Mouse (Mus musculus): ENCODE data around the gene Cebpa. TPM values are rescaled to one million over a fixed set of nuclear protein-coding genes. Genes with fewer than 3 reads are reported as not detected.

The Cebpa gene
- total and polyA plus RNA-seq, 2 experiments from 2014 or later = 1.1 to 8.3 TPM

DNA sequence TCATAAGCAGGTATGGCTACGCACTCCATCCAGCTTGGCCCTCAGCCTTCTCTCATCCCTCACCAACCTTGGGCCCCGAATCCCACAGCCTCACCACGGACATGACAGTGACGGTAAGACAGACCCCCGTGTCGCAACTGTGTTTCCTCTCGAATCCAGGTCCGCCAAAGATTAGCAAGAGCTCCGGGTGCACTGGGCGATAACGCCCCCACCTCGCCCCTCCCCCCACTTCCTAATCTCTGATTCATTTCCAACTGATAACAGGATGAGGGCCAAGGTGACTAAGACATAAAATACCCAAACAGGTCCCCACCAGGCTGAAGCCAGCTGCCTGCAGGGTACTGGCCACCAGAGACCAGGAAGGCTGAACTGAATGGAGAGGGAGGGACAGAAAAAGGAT lies 35.4 kb downstream of the Cebpa start:
- Histone ChIP-seq H3K27ac (no peak overlapping the region), H3K9me3 (ENCODE audit: low read length) (0 out of 2 replicates have a peak, but pooled peaks cover 4% of the 10 kb centered on the region), H3K9ac (replicated peaks; ENCODE audit: low read length) (no peak overlapping the region), H3K4me3 (ENCODE audit: low read length) (no peak overlapping the region), H3K4me2 (ENCODE audit: low read depth, low read length) (no peak overlapping the region), H3K27me3 (ENCODE audit: insufficient read depth, low read length) (no peaks in the 10 kb centered on the region), H3K36me3 (ENCODE audit: insufficient read depth, low read length) (no peaks in the 10 kb centered on the region), H3K4me1 (ENCODE audit: insufficient read depth, low read length) (no peaks in the 10 kb centered on the region)
- ATAC-seq (no peak), DNase-seq (ENCODE audit: low spot score) (no peak)
- WGBS = 84% methylated on average over 12 of the region's 12 CpGs
- no peak for TF ChIP-seq CTCF (IDR thresholded peaks at IDR 0.05; ENCODE audit: low read depth)

DNA sequence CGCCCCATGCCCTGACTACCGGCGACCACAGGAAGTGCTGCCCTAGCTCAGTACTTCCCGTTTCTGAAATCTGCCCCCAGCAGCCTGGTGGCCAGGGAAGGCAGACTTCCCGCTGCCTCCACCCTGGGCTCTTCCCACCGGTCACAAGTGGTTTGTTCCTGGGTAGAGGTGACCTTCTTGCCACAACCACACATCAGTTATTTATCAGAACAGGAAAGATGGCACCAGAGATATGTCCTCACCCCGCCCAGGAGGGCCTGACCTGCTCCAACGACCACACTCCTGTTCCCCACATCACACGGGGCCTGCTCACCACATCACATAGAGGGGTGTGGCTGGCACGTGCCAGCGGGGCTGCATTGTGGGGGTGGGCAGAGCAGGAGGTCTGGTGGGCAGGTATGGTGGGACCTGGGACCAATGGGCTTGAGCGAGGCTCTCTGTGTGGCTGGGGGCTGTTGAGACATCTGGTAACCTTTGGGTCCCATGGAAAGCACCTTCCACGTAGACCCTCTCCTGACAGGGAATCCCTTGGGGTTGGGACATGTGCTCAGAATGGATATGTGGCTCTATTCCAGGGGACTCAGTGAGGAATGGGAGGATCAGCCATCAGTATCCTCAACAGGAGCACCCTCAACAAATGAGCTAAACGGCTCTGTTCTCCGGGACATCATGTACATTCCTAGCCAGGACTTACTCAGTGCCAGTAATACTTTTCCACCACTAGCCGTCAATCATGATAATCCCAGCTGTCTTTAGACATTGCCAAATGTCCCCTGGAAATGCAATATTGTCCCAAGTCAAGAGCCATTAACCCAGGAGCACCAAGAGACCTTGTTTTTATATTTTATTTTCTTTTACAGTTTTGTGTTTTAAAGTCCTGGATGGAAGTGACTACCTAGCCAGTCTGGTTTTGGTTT lies 37.7 kb downstream of the Cebpa start:
- Histone ChIP-seq H3K4me1 (ENCODE audit: insufficient read depth, low read length) (no peaks in the 10 kb centered on the region), H3K36me3 (ENCODE audit: insufficient read depth, low read length) (no peaks in the 10 kb centered on the region), H3K4me2 (ENCODE audit: low read depth, low read length) (no peak overlapping the region), H3K4me3 (ENCODE audit: low read length) (no peak overlapping the region), H3K9ac (replicated peaks; ENCODE audit: low read length) (no peak overlapping the region), H3K27me3 (ENCODE audit: insufficient read depth, low read length) (no peaks in the 10 kb centered on the region), H3K27ac (no peak overlapping the region), H3K9me3 (ENCODE audit: low read length) (0 out of 2 replicates have a peak, but pooled peaks cover 4% of the 10 kb centered on the region)
- DNase-seq (ENCODE audit: low spot score) (no peak), ATAC-seq (no peak)
- WGBS = 71% methylated on average over 16 of the region's 16 CpGs
- no peak for TF ChIP-seq CTCF (IDR thresholded peaks at IDR 0.05; ENCODE audit: low read depth)

DNA sequence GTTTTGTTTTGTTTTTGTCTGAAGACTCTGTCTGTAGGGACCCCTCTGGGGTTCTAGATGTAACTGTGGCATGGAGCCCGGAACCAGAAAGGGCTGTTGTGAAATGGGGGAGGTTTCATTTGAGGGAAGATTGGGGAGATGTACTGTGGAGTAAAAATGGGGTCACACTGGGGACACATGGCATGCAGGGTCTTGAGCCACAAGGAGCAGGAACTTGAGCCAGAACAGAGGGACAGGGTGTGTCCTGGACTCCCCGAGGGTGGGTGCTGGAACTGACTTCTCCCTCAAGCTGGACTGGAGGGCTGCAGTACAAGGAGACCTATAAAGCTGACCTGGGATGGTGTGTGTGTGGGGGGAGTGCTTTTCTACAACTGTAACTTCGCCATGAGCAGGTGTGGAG lies 38.4 kb downstream of the Cebpa start:
- Histone ChIP-seq H3K27me3 (ENCODE audit: insufficient read depth, low read length) (no peaks in the 10 kb centered on the region), H3K36me3 (ENCODE audit: insufficient read depth, low read length) (no peaks in the 10 kb centered on the region), H3K27ac (no peak overlapping the region), H3K4me3 (ENCODE audit: low read length) (no peak overlapping the region), H3K9me3 (ENCODE audit: low read length) (0 out of 2 replicates have a peak, but pooled peaks cover 4% of the 10 kb centered on the region), H3K4me2 (ENCODE audit: low read depth, low read length) (no peak overlapping the region), H3K9ac (replicated peaks; ENCODE audit: low read length) (no peak overlapping the region), H3K4me1 (ENCODE audit: insufficient read depth, low read length) (no peaks in the 10 kb centered on the region)
- TF ChIP-seq CTCF (IDR thresholded peaks at IDR 0.05; ENCODE audit: low read depth) = no peak
- no peak for ATAC-seq
- no peak for DNase-seq (ENCODE audit: low spot score)
- WGBS = 78% methylated on average over 3 of the region's 3 CpGs

DNA sequence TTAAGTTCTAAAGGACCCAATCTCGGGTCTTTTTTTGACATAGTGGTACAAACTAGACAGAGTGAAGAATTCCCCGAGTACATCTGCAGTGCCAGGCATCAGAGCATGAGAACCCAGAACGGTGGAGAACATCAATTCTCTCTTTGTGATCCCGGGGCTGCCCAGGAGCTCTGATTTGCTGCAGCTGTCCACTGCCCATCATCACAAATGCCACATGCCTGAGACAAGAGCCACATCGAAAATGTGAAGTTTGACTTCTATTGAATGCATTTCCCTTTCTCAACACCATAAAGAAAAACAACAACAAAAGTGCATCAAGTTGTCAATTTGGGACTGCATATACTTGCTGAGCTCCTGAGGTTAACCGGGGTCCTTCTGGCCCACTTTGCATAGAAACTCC lies 43.4 kb downstream of the Cebpa start:
- no peak for TF ChIP-seq CTCF (IDR thresholded peaks at IDR 0.05; ENCODE audit: low read depth)
- no peaks in the 10 kb centered on the region for H3K4me1 ChIP-seq (ENCODE audit: insufficient read depth, low read length)
- DNase-seq (ENCODE audit: low spot score) = no peak
- no peak overlapping the region for H3K9ac ChIP-seq (replicated peaks; ENCODE audit: low read length)
- WGBS = 71% methylated on average over 6 of the region's 6 CpGs
- ATAC-seq = no peak
- 0 out of 2 replicates have a peak, but pooled peaks cover 4% of the 10 kb centered on the region for H3K9me3 ChIP-seq (ENCODE audit: low read length)
- no peaks in the 10 kb centered on the region for H3K27me3 ChIP-seq (ENCODE audit: insufficient read depth, low read length)
- H3K27ac ChIP-seq = no peak overlapping the region
- no peaks in the 10 kb centered on the region for H3K36me3 ChIP-seq (ENCODE audit: insufficient read depth, low read length)
- no peak overlapping the region for H3K4me3 ChIP-seq (ENCODE audit: low read length)
- no peak overlapping the region for H3K4me2 ChIP-seq (ENCODE audit: low read depth, low read length)

DNA sequence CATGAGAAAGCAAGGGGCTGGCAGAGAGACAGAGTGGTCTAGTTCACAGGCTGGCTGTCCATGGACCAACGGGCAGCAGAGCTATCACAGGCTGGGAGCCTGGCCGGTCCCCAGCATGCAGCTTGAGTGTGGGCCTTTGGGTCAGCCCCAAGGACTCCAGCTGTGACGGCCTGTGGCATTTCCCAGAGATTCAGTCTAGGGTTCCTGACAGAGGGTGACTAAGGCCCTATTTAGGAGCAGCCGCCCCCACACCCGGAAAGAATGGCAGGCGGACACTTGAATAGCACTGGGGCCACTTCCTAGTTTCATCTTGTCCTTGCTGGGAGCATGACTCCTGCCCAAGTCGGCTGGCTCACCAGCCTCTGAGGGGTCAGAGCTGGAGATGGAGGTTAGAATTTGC lies 44.5 kb downstream of the Cebpa start:
- Histone ChIP-seq H3K4me2 (ENCODE audit: low read depth, low read length) (no peak overlapping the region), H3K4me3 (ENCODE audit: low read length) (no peak overlapping the region), H3K27me3 (ENCODE audit: insufficient read depth, low read length) (no peaks in the 10 kb centered on the region), H3K9ac (replicated peaks; ENCODE audit: low read length) (no peak overlapping the region), H3K4me1 (ENCODE audit: insufficient read depth, low read length) (no peaks in the 10 kb centered on the region), H3K9me3 (ENCODE audit: low read length) (0 out of 2 replicates have a peak, but pooled peaks cover 3% of the 10 kb centered on the region), H3K36me3 (ENCODE audit: insufficient read depth, low read length) (no peaks in the 10 kb centered on the region), H3K27ac (no peak overlapping the region)
- DNase-seq (ENCODE audit: low spot score) (no peak), ATAC-seq (no peak)
- WGBS = 69% methylated on average over 7 of the region's 7 CpGs
- no peak for TF ChIP-seq CTCF (IDR thresholded peaks at IDR 0.05; ENCODE audit: low read depth)

DNA sequence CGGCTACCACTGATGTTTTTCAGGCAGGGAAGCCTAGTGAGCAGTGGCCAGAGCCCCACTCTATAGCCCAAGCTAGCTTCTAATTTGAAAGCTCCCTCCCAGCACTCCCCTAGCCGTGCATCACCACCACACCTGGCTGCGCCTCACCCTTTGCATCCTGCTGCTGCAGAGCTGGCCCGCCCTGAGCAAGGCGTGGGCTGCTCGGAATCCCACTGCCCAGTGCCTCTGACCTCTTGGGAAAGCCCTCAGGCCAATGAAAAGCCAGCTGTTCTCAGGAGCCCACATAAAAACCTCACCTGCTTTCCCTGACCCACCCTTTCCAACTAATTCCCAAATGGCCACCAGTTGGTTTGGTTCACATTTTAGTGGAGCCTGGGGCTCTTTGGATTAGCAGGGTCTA lies 45.0 kb downstream of the Cebpa start:
- 86% methylated on average over 6 of the region's 6 CpGs for WGBS
- no peaks in the 10 kb centered on the region for H3K27me3 ChIP-seq (ENCODE audit: insufficient read depth, low read length)

DNA sequence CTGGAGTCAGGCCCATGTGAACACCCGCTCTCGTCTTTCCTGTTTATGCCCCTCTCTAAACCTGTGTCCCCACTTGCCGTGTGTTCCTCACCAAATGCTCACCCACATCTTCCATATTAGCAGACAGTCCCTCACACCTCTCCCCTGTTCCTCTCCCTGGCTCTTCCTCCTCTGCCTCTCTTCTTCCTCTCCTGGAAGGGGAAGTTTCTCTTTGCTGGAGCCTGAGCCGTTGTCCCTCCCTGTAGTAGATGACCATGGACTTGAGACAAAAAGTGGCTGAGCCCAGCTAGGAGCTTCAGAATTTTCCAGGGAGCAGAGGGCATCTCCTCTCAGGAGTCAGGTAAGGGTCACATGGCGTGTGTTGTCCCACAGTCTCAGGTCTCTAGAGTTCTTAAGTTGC lies 47.9 kb downstream of the Cebpa start:
- H3K9me3 ChIP-seq (ENCODE audit: low read length) = no peaks in the 10 kb centered on the region

More for the DNA sequence above, 45.0 kb downstream of the Cebpa start:
- H3K9me3 ChIP-seq (ENCODE audit: low read length) = no peaks in the 10 kb centered on the region
- H3K4me1 ChIP-seq (ENCODE audit: insufficient read depth, low read length) = no peaks in the 10 kb centered on the region
- DNase-seq (ENCODE audit: low spot score) (no peak), ATAC-seq (no peak)
- no peak overlapping the region for H3K4me2 ChIP-seq (ENCODE audit: low read depth, low read length)
- H3K36me3 ChIP-seq (ENCODE audit: insufficient read depth, low read length) = no peaks in the 10 kb centered on the region
- no peak overlapping the region for H3K27ac ChIP-seq
- no peak for TF ChIP-seq CTCF (IDR thresholded peaks at IDR 0.05; ENCODE audit: low read depth)
- no peak overlapping the region for H3K9ac ChIP-seq (replicated peaks; ENCODE audit: low read length)
- no peak overlapping the region for H3K4me3 ChIP-seq (ENCODE audit: low read length)

More for the DNA sequence above, 47.9 kb downstream of the Cebpa start:
- no peak overlapping the region for H3K9ac ChIP-seq (replicated peaks; ENCODE audit: low read length)
- TF ChIP-seq CTCF (IDR thresholded peaks at IDR 0.05; ENCODE audit: low read depth) = no peak
- H3K4me1 ChIP-seq (ENCODE audit: insufficient read depth, low read length) = no peaks in the 10 kb centered on the region
- 81% methylated on average over 5 of the region's 5 CpGs for WGBS
- DNase-seq (ENCODE audit: low spot score) (no peak), ATAC-seq (no peak)
- no peak overlapping the region for H3K27ac ChIP-seq
- no peaks in the 10 kb centered on the region for H3K36me3 ChIP-seq (ENCODE audit: insufficient read depth, low read length)
- H3K4me3 ChIP-seq (ENCODE audit: low read length) = no peak overlapping the region
- H3K27me3 ChIP-seq (ENCODE audit: insufficient read depth, low read length) = no peaks in the 10 kb centered on the region
- H3K4me2 ChIP-seq (ENCODE audit: low read depth, low read length) = no peak overlapping the region

All from hindbrain, postnatal 0 days (tissue).